Mouse (Mus musculus) lung, adult 18-20 months (tissue): ENCODE data around the gene Gxylt1.
"Not testable (repeated sequence)": the region's sequence is repeated elsewhere in the genome, so short reads cannot be mapped to it uniquely, and the experiment has no call there.

Experiments
- DNase-seq, 2 experiments: peaks; one replicate each; pipeline ENCODE4 v3.0.0; 2022; ENCODE audit warnings: mixed read lengths in 2 of 2

Gxylt1 gene

GRCm38 (mm10) chr15:93274679-93275583 lies at the start of gene Gxylt1:
TSS of gene Gxylt1 (minus strand) at chr15:93275179.
- DNase-seq: peak; percentile 99 to 100

- peak in 1 of 2 experiments; percentile 12 for DNase-seq
Observed at GRCm38 (mm10) chr15:93318781-93319180, 43.8 kb upstream of the Gxylt1 start.

- not testable (repeated sequence) for DNase-seq
Observed at GRCm38 (mm10) chr15:93310304-93310703, 35.3 kb upstream of the Gxylt1 start.

- DNase-seq: no peak
Observed at GRCm38 (mm10) chr15:93298197-93298596, 23.2 kb upstream of the Gxylt1 start.

GRCm38 (mm10) chr15:93294483-93294882 lies 19.5 kb upstream of the Gxylt1 start:
- no peak for DNase-seq

- DNase-seq: no peak
Observed at GRCm38 (mm10) chr15:93288321-93288720, 13.3 kb upstream of the Gxylt1 start.

GRCm38 (mm10) chr15:93287628-93288027 lies 12.6 kb upstream of the Gxylt1 start:
- DNase-seq: no peak

GRCm38 (mm10) chr15:93285244-93285643 lies 10.3 kb upstream of the Gxylt1 start:
- no peak for DNase-seq

GRCm38 (mm10) chr15:93284326-93284725 lies 9.3 kb upstream of the Gxylt1 start:
- DNase-seq: no peak

GRCm38 (mm10) chr15:93283349-93283748 lies 8.4 kb upstream of the Gxylt1 start:
- no peak for DNase-seq

GRCm38 (mm10) chr15:93276276-93276675 lies 1.3 kb upstream of the Gxylt1 start:
- peak in 1 of 2 experiments; percentile 13 for DNase-seq

GRCm38 (mm10) chr15:93275623-93276022 lies 644 bp upstream of the Gxylt1 start:
- DNase-seq: peak in 1 of 2 experiments; percentile 54

- DNase-seq: no peak
Observed at GRCm38 (mm10) chr15:93273788-93274678, 946 bp downstream of the Gxylt1 start.

- no peak for DNase-seq
Observed at GRCm38 (mm10) chr15:93272948-93273347, 2.0 kb downstream of the Gxylt1 start.

- peak in 1 of 2 experiments; percentile 20 for DNase-seq
Observed at GRCm38 (mm10) chr15:93270289-93270855, 4.6 kb downstream of the Gxylt1 start.

GRCm38 (mm10) chr15:93269572-93269971 lies 5.4 kb downstream of the Gxylt1 start:
- no peak for DNase-seq

GRCm38 (mm10) chr15:93268001-93268400 lies 7.0 kb downstream of the Gxylt1 start:
- DNase-seq: peak in 1 of 2 experiments; percentile 19

- no peak for DNase-seq
Observed at GRCm38 (mm10) chr15:93267479-93267878, 7.5 kb downstream of the Gxylt1 start.

GRCm38 (mm10) chr15:93266361-93266760 lies 8.6 kb downstream of the Gxylt1 start:
- no peak for DNase-seq

- DNase-seq: peak; percentile 57 to 76
Observed at GRCm38 (mm10) chr15:93265728-93266127, 9.3 kb downstream of the Gxylt1 start.

- no peak for DNase-seq
Observed at GRCm38 (mm10) chr15:93265231-93265630, 9.7 kb downstream of the Gxylt1 start.

GRCm38 (mm10) chr15:93264221-93264620 lies 10.8 kb downstream of the Gxylt1 start:
- no peak for DNase-seq

- DNase-seq: no peak
Observed at GRCm38 (mm10) chr15:93263566-93263965, 11.4 kb downstream of the Gxylt1 start.
